Mouse (Mus musculus) liver, embryonic 12.5 days (tissue): ENCODE measurements around the gene Plxna4. TPM values are rescaled to one million over a fixed set of nuclear protein-coding genes. Genes with fewer than 3 reads are reported as not detected.

Experiments
- ATAC-seq: fragments of 200-750 bp; cut with Nextera tagmentation; 2 replicates; pipeline ENCODE4 v1.8.0; 2017; ENCODE audit warnings: moderate number of reproducible peaks, mild to moderate bottlenecking, moderate library complexity
- H3K27ac ChIP-seq: fragments of 300-500 bp; sonication (generic); 2 replicates; pipeline ENCODE4 v1.5.1; 2016; ENCODE audit warnings: mild to moderate bottlenecking
- H3K27me3 ChIP-seq: fragments of 300-500 bp; sonication (generic); replicated peaks from 2 replicates; pipeline ENCODE4 v1.6.1; 2016; ENCODE audit warnings: mild to moderate bottlenecking, moderate library complexity
- H3K36me3 ChIP-seq: fragments of 300-500 bp; sonication (generic); 2 replicates; pipeline ENCODE4 v1.6.1; 2016; ENCODE audit warnings: mild to moderate bottlenecking, moderate library complexity
- H3K4me1 ChIP-seq: fragments of 300-500 bp; sonication (generic); 2 replicates; pipeline ENCODE4 v1.6.1; 2016
- H3K4me2 ChIP-seq: fragments of 300-500 bp; sonication (generic); 2 replicates; pipeline ENCODE4 v1.6.1; 2016; ENCODE audit warnings: mild to moderate bottlenecking, moderate library complexity
- H3K4me3 ChIP-seq: fragments of 300-500 bp; sonication (generic); 2 replicates; pipeline ENCODE4 v1.5.1; 2016; ENCODE audit warnings: mild to moderate bottlenecking, moderate library complexity
- H3K9ac ChIP-seq: fragments of 300-500 bp; sonication (generic); 2 replicates; pipeline ENCODE4 v1.6.1; 2016; ENCODE audit warnings: mild to moderate bottlenecking, moderate library complexity
- H3K9me3 ChIP-seq: fragments of 300-500 bp; sonication (generic); replicated peaks from 2 replicates; pipeline ENCODE4 v1.6.1; 2016; ENCODE audit warnings: mild to moderate bottlenecking, moderate library complexity
- WGBS: fragments of 180-500 bp; shearing (Covaris S2); methylation state at CpG from one replicate; pipeline ENCODE4 v1.1.7; 2016; ENCODE audit not compliant: insufficient replicate concordance; 5-methylcytosine and 5-hydroxymethylcytosine counted together
- polyA plus RNA-seq: library from polyadenylated mRNA; unstranded; fragments of >200 nt; fragmentation: Nextera tagmentation; extraction: Ambion mirVana; gene quantifications from 2 replicates; pipeline ENCODE4 v1.2.1, GENCODE M21; 2016

Gene Plxna4
- polyA plus RNA-seq, 1 experiment from 2014 or later: 0.79 TPM

GRCm38 (mm10) chr6:32363489-32364068, 224.4 kb downstream of the Plxna4 start:
- 60% methylated on average over 7 of the region's 7 CpGs for WGBS
- Histone ChIP-seq H3K9me3 (no peaks in the 10 kb centered on the region), H3K9ac (no peak overlapping the region), H3K4me3 (no peak overlapping the region), H3K4me2 (no peak overlapping the region), H3K4me1 (no peaks in the 10 kb centered on the region), H3K27me3 (no peaks in the 10 kb centered on the region), H3K36me3 (no peaks in the 10 kb centered on the region), H3K27ac (no peak overlapping the region)
- ATAC-seq: no peak

GRCm38 (mm10) chr6:32362421-32362820, 225.6 kb downstream of the Plxna4 start:
- no peak overlapping the region for H3K9ac ChIP-seq
- no peaks in the 10 kb centered on the region for H3K27me3 ChIP-seq
- no peaks in the 10 kb centered on the region for H3K4me1 ChIP-seq
- H3K4me2 ChIP-seq: no peak overlapping the region
- no peak overlapping the region for H3K27ac ChIP-seq
- no peak for ATAC-seq
- H3K9me3 ChIP-seq: no peaks in the 10 kb centered on the region
- H3K36me3 ChIP-seq: no peaks in the 10 kb centered on the region
- H3K4me3 ChIP-seq: no peak overlapping the region
- WGBS: 74% methylated on average over 4 of the region's 4 CpGs

- Histone ChIP-seq H3K4me1 (no peaks in the 10 kb centered on the region), H3K27ac (no peak overlapping the region), H3K9me3 (no peaks in the 10 kb centered on the region), H3K36me3 (no peaks in the 10 kb centered on the region), H3K4me3 (no peak overlapping the region), H3K9ac (no peak overlapping the region), H3K4me2 (no peak overlapping the region), H3K27me3 (no peaks in the 10 kb centered on the region)
- 42% methylated on average over 3 of the region's 3 CpGs for WGBS
- ATAC-seq: no peak
These were observed 228.3 kb downstream of the Plxna4 start for GRCm38 (mm10) chr6:32359675-32360074.

GRCm38 (mm10) chr6:32357497-32357896, 230.5 kb downstream of the Plxna4 start:
- Histone ChIP-seq H3K9me3 (no peaks in the 10 kb centered on the region), H3K4me2 (no peak overlapping the region), H3K27ac (no peak overlapping the region), H3K36me3 (no peaks in the 10 kb centered on the region), H3K4me3 (no peak overlapping the region), H3K4me1 (no peaks in the 10 kb centered on the region), H3K9ac (no peak overlapping the region), H3K27me3 (no peaks in the 10 kb centered on the region)
- 58% methylated on average over 5 of the region's 5 CpGs for WGBS
- no peak for ATAC-seq

- Histone ChIP-seq H3K36me3 (no peaks in the 10 kb centered on the region), H3K27ac (no peak overlapping the region), H3K9me3 (no peaks in the 10 kb centered on the region), H3K4me3 (no peak overlapping the region), H3K27me3 (no peaks in the 10 kb centered on the region), H3K4me2 (no peak overlapping the region), H3K9ac (no peak overlapping the region), H3K4me1 (no peaks in the 10 kb centered on the region)
- no peak for ATAC-seq
- WGBS: 57% methylated on average over 4 of the region's 4 CpGs
These were observed 232.4 kb downstream of the Plxna4 start for GRCm38 (mm10) chr6:32355559-32355958.

GRCm38 (mm10) chr6:32348996-32349395, 239.0 kb downstream of the Plxna4 start:
- 59% methylated on average over 2 of the region's 2 CpGs for WGBS

GRCm38 (mm10) chr6:32348126-32348525, 239.9 kb downstream of the Plxna4 start:
- Histone ChIP-seq H3K27me3 (no peaks in the 10 kb centered on the region), H3K4me2 (no peak overlapping the region), H3K4me3 (no peak overlapping the region), H3K27ac (no peak overlapping the region), H3K9me3 (no peaks in the 10 kb centered on the region), H3K4me1 (no peaks in the 10 kb centered on the region), H3K9ac (no peak overlapping the region), H3K36me3 (no peaks in the 10 kb centered on the region)
- WGBS: 70% methylated on average over 6 of the region's 6 CpGs
- ATAC-seq: no peak

More at GRCm38 (mm10) chr6:32348996-32349395, 239.0 kb downstream of the Plxna4 start:
- ATAC-seq: no peak
- Histone ChIP-seq H3K4me1 (no peaks in the 10 kb centered on the region), H3K9me3 (no peaks in the 10 kb centered on the region), H3K27ac (no peak overlapping the region), H3K36me3 (no peaks in the 10 kb centered on the region), H3K4me2 (no peak overlapping the region), H3K27me3 (no peaks in the 10 kb centered on the region), H3K9ac (no peak overlapping the region), H3K4me3 (no peak overlapping the region)

- Histone ChIP-seq H3K9me3 (no peaks in the 10 kb centered on the region), H3K4me1 (no peaks in the 10 kb centered on the region), H3K4me3 (no peak overlapping the region), H3K27me3 (no peaks in the 10 kb centered on the region), H3K36me3 (no peaks in the 10 kb centered on the region), H3K4me2 (no peak overlapping the region), H3K27ac (no peak overlapping the region), H3K9ac (no peak overlapping the region)
- no peak for ATAC-seq
- WGBS: 70% methylated on average over 2 of the region's 2 CpGs
These were observed 242.0 kb downstream of the Plxna4 start for GRCm38 (mm10) chr6:32346015-32346414.

- Histone ChIP-seq H3K36me3 (no peaks in the 10 kb centered on the region), H3K9me3 (no peaks in the 10 kb centered on the region), H3K9ac (no peak overlapping the region), H3K4me1 (no peaks in the 10 kb centered on the region), H3K27ac (no peak overlapping the region), H3K4me3 (no peak overlapping the region), H3K4me2 (no peak overlapping the region), H3K27me3 (no peaks in the 10 kb centered on the region)
- ATAC-seq: no peak
- 67% methylated on average over 8 of the region's 8 CpGs for WGBS
These were observed 245.3 kb downstream of the Plxna4 start for GRCm38 (mm10) chr6:32342727-32343126.

GRCm38 (mm10) chr6:32342272-32342671, 245.7 kb downstream of the Plxna4 start:
- Histone ChIP-seq H3K36me3 (no peaks in the 10 kb centered on the region), H3K4me2 (no peak overlapping the region), H3K4me3 (no peak overlapping the region), H3K27me3 (no peaks in the 10 kb centered on the region), H3K9ac (no peak overlapping the region), H3K27ac (no peak overlapping the region), H3K4me1 (no peaks in the 10 kb centered on the region), H3K9me3 (no peaks in the 10 kb centered on the region)
- ATAC-seq: no peak
- 53% methylated on average over 6 of the region's 6 CpGs for WGBS

GRCm38 (mm10) chr6:32338416-32338943, 249.5 kb downstream of the Plxna4 start:
- no peak overlapping the region for H3K9ac ChIP-seq
- H3K9me3 ChIP-seq: no peaks in the 10 kb centered on the region
- no peaks in the 10 kb centered on the region for H3K4me1 ChIP-seq
- ATAC-seq: no peak
- WGBS: 23% methylated on average over 8 of the region's 8 CpGs
- no peak overlapping the region for H3K4me2 ChIP-seq
- H3K36me3 ChIP-seq: no peaks in the 10 kb centered on the region
- H3K4me3 ChIP-seq: no peak overlapping the region
- no peaks in the 10 kb centered on the region for H3K27me3 ChIP-seq
- H3K27ac ChIP-seq: no peak overlapping the region

GRCm38 (mm10) chr6:32331281-32331680, 256.7 kb downstream of the Plxna4 start:
- no peaks in the 10 kb centered on the region for H3K36me3 ChIP-seq
- no peaks in the 10 kb centered on the region for H3K9me3 ChIP-seq
- H3K27ac ChIP-seq: no peak overlapping the region
- H3K27me3 ChIP-seq: peaks cover 30% of the 10 kb centered on the region
- H3K4me2 ChIP-seq: no peak overlapping the region
- no peaks in the 10 kb centered on the region for H3K4me1 ChIP-seq
- ATAC-seq: no peak
- no peak overlapping the region for H3K4me3 ChIP-seq
- H3K9ac ChIP-seq: no peak overlapping the region
